Mouse (Mus musculus): Measurements from ENCODE around the gene Cacna1d. TPM values are rescaled to one million over a fixed set of nuclear protein-coding genes. Genes with fewer than 3 reads are reported as not detected.

Gene Cacna1d
- polyA plus RNA-seq, 1 experiment from 2014 or later = 0.36 TPM

DNA sequence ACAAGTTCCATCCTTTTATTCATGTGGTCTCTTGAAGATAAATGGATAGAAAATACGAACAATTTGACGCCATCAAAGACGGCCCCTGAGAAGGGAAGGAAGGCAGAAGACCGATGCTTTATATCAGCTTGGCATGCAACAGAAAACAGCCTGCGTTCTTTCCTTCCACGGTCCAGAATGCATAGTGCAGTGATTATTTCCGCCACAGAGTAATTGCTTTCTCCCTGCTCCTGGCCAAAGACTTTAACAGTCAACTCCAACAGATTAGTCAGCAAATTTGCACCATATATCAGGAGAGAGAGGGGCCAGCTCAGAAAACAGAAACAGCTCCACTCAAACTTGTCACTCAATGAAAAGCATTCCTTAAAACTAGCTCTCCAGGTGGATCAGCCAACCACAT is 71.8 kb downstream of the Cacna1d start:
- no peaks in the 10 kb centered on the region for H3K36me3 ChIP-seq (replicated peaks; ENCODE audit: insufficient read depth, low read length)
- no peak overlapping the region for H3K4me2 ChIP-seq (ENCODE audit: low read depth, low read length)
- no peak for ATAC-seq
- H3K4me1 ChIP-seq (ENCODE audit: insufficient read depth) = no peaks in the 10 kb centered on the region
- no peak overlapping the region for H3K9ac ChIP-seq (replicated peaks)
- WGBS (ENCODE audit: insufficient replicate concordance) = 73% methylated on average over 7 of the region's 7 CpGs
- H3K27me3 ChIP-seq (ENCODE audit: insufficient read depth, low read length) = no peaks in the 10 kb centered on the region
- H3K27ac ChIP-seq (ENCODE audit: low read depth) = no peak overlapping the region
- TF ChIP-seq CTCF (IDR thresholded peaks at IDR 0.05; ENCODE audit: low read depth) (no peak), EP300 (IDR thresholded peaks at IDR 0.05; ENCODE audit: low read depth) (no peak)
- no peaks in the 10 kb centered on the region for H3K9me3 ChIP-seq (ENCODE audit: low read length)
- no peak overlapping the region for H3K4me3 ChIP-seq (ENCODE audit: low read depth, low read length)
- no peak for DNase-seq

DNA sequence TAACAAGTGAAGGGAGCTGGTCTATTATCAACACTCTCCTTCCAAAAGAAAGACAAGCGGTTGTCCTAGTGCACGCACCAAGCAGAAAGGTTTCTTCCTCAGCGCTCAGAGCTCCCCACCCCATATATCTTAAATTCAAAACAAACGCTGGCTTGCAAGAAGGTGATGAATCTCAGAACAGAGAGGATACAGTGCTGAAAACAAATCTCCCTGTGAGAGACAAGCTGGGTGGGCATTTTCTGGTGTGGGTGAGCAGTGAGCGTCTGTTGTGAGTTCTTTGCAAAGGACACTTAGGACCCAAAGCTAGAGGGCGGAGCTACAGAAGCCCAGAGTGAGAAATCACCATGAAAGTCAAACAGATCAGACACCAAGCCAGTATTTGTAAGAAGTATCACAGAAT is 72.2 kb downstream of the Cacna1d start:
- Histone ChIP-seq H3K36me3 (replicated peaks; ENCODE audit: insufficient read depth, low read length) (no peaks in the 10 kb centered on the region), H3K27ac (ENCODE audit: low read depth) (no peak overlapping the region), H3K4me3 (ENCODE audit: low read depth, low read length) (no peak overlapping the region), H3K27me3 (ENCODE audit: insufficient read depth, low read length) (no peaks in the 10 kb centered on the region), H3K4me1 (ENCODE audit: insufficient read depth) (no peaks in the 10 kb centered on the region), H3K9me3 (ENCODE audit: low read length) (no peaks in the 10 kb centered on the region), H3K9ac (replicated peaks) (no peak overlapping the region), H3K4me2 (ENCODE audit: low read depth, low read length) (no peak overlapping the region)
- no peak for TF ChIP-seq CTCF (IDR thresholded peaks at IDR 0.05; ENCODE audit: low read depth)
- no peak for TF ChIP-seq EP300 (IDR thresholded peaks at IDR 0.05; ENCODE audit: low read depth)
- 76% methylated on average over 6 of the region's 6 CpGs for WGBS (ENCODE audit: insufficient replicate concordance)
- ATAC-seq (no peak), DNase-seq (no peak)

GRCm38 (mm10) chr14:30415830-30416229 is 75.4 kb downstream of the Cacna1d start:
- Histone ChIP-seq H3K36me3 (replicated peaks; ENCODE audit: insufficient read depth, low read length) (no peaks in the 10 kb centered on the region), H3K4me3 (ENCODE audit: low read depth, low read length) (no peak overlapping the region), H3K27me3 (ENCODE audit: insufficient read depth, low read length) (no peaks in the 10 kb centered on the region), H3K4me1 (ENCODE audit: insufficient read depth) (no peaks in the 10 kb centered on the region), H3K27ac (ENCODE audit: low read depth) (no peak overlapping the region), H3K9me3 (ENCODE audit: low read length) (no peaks in the 10 kb centered on the region), H3K4me2 (ENCODE audit: low read depth, low read length) (no peak overlapping the region), H3K9ac (replicated peaks) (no peak overlapping the region)
- no peak for TF ChIP-seq EP300 (IDR thresholded peaks at IDR 0.05; ENCODE audit: low read depth)
- TF ChIP-seq CTCF (IDR thresholded peaks at IDR 0.05; ENCODE audit: low read depth) = no peak
- no peak for DNase-seq
- WGBS (ENCODE audit: insufficient replicate concordance) = 72% methylated on average over 5 of the region's 5 CpGs
- ATAC-seq = no peak

GRCm38 (mm10) chr14:30414131-30414530 is 77.1 kb downstream of the Cacna1d start:
- no peak for ATAC-seq
- no peaks in the 10 kb centered on the region for H3K9me3 ChIP-seq (ENCODE audit: low read length)
- no peak for DNase-seq
- H3K36me3 ChIP-seq (replicated peaks; ENCODE audit: insufficient read depth, low read length) = no peaks in the 10 kb centered on the region
- H3K4me3 ChIP-seq (ENCODE audit: low read depth, low read length) = no peak overlapping the region
- H3K27me3 ChIP-seq (ENCODE audit: insufficient read depth, low read length) = no peaks in the 10 kb centered on the region
- no peak overlapping the region for H3K27ac ChIP-seq (ENCODE audit: low read depth)
- 64% methylated on average over 2 of the region's 2 CpGs for WGBS (ENCODE audit: insufficient replicate concordance)
- H3K9ac ChIP-seq (replicated peaks) = no peak overlapping the region
- no peaks in the 10 kb centered on the region for H3K4me1 ChIP-seq (ENCODE audit: insufficient read depth)
- TF ChIP-seq CTCF (IDR thresholded peaks at IDR 0.05; ENCODE audit: low read depth) (no peak), EP300 (IDR thresholded peaks at IDR 0.05; ENCODE audit: low read depth) (no peak)
- no peak overlapping the region for H3K4me2 ChIP-seq (ENCODE audit: low read depth, low read length)

- Histone ChIP-seq H3K36me3 (replicated peaks; ENCODE audit: insufficient read depth, low read length) (no peaks in the 10 kb centered on the region), H3K27me3 (ENCODE audit: insufficient read depth, low read length) (no peaks in the 10 kb centered on the region), H3K4me1 (ENCODE audit: insufficient read depth) (0 out of 2 replicates have a peak, but pooled peaks cover 5% of the 10 kb centered on the region), H3K27ac (ENCODE audit: low read depth) (no peak overlapping the region), H3K4me3 (ENCODE audit: low read depth, low read length) (no peak overlapping the region), H3K4me2 (ENCODE audit: low read depth, low read length) (no peak overlapping the region), H3K9ac (replicated peaks) (no peak overlapping the region), H3K9me3 (ENCODE audit: low read length) (no peaks in the 10 kb centered on the region)
- 75% methylated on average over 4 of the region's 4 CpGs for WGBS (ENCODE audit: insufficient replicate concordance)
- TF ChIP-seq CTCF (IDR thresholded peaks at IDR 0.05; ENCODE audit: low read depth) (no peak), EP300 (IDR thresholded peaks at IDR 0.05; ENCODE audit: low read depth) (no peak)
- DNase-seq (no peak), ATAC-seq (no peak)
These were observed 81.9 kb downstream of the Cacna1d start for GRCm38 (mm10) chr14:30409331-30409730.

- Histone ChIP-seq H3K4me2 (ENCODE audit: low read depth, low read length) (peak overlapping the region; percentile 38), H3K9ac (replicated peaks) (no peak overlapping the region), H3K27me3 (ENCODE audit: insufficient read depth, low read length) (no peaks in the 10 kb centered on the region), H3K36me3 (replicated peaks; ENCODE audit: insufficient read depth, low read length) (no peaks in the 10 kb centered on the region), H3K27ac (ENCODE audit: low read depth) (no peak overlapping the region), H3K9me3 (ENCODE audit: low read length) (no peaks in the 10 kb centered on the region), H3K4me1 (ENCODE audit: insufficient read depth) (0 out of 2 replicates have a peak, but pooled peaks cover 5% of the 10 kb centered on the region), H3K4me3 (ENCODE audit: low read depth, low read length) (peak overlapping the region; percentile 27)
- DNase-seq (no peak), ATAC-seq (no peak)
- TF ChIP-seq CTCF (IDR thresholded peaks at IDR 0.05; ENCODE audit: low read depth) = no peak
- TF ChIP-seq EP300 (IDR thresholded peaks at IDR 0.05; ENCODE audit: low read depth) = no peak
- 35% methylated on average over 8 of the region's 8 CpGs for WGBS (ENCODE audit: insufficient replicate concordance)
These were observed 85.6 kb downstream of the Cacna1d start for GRCm38 (mm10) chr14:30405456-30406225.

Data from liver, postnatal 0 days (tissue).